Mouse (Mus musculus) erythroblast, embryonic 14.5 days (primary cell): Measurements from ENCODE around the gene Myo18b. TPM values are rescaled to one million over a fixed set of nuclear protein-coding genes. Genes with fewer than 3 reads are reported as not detected.

Source experiments
- H3K27me3 ChIP-seq: 2 replicates; pipeline ENCODE4 v1.6.1; 2012; ENCODE audit warnings: inconsistent platforms; ENCODE audit not compliant: control insufficient read depth
- H3K36me3 ChIP-seq: 2 replicates; pipeline ENCODE4 v1.6.1; 2012; ENCODE audit warnings: mild to moderate bottlenecking, inconsistent platforms; ENCODE audit not compliant: control insufficient read depth
- H3K4me1 ChIP-seq: 2 replicates; pipeline ENCODE4 v1.6.1; 2012; ENCODE audit warnings: inconsistent platforms; ENCODE audit not compliant: control insufficient read depth
- H3K4me3 ChIP-seq: replicated peaks from 2 replicates; pipeline ENCODE3; 2012; ENCODE audit warnings: moderate library complexity, mild to moderate bottlenecking, inconsistent platforms
- H3K9me3 ChIP-seq: 2 replicates; pipeline ENCODE4 v1.6.1; 2012; ENCODE audit warnings: low read length, inconsistent platforms, mixed read lengths; ENCODE audit not compliant: control insufficient read depth
- GATA1 ChIP-seq: IDR thresholded peaks from 2 replicates; pipeline ENCODE4 v1.6.1; 2012; ENCODE audit warnings: low read length, inconsistent platforms, mixed read lengths
- TAL1 ChIP-seq: IDR thresholded peaks from 3 replicates; pipeline ENCODE4 v1.6.1; 2012; ENCODE audit warnings: low read length, inconsistent platforms, mixed read lengths
- polyA plus RNA-seq: library from polyadenylated mRNA; stranded (reverse); fragments of >175 nt; gene quantifications from 2 replicates; pipeline ENCODE4 v1.2.3, GENCODE M21; 2012

The Myo18b gene
- polyA plus RNA-seq, 1 experiment: not detected

GRCm38 (mm10) chr5:112834896-112835295 lies 61.3 kb downstream of the Myo18b start:
- H3K9me3 ChIP-seq: peaks cover 5% of the 10 kb centered on the region

GRCm38 (mm10) chr5:112833866-112834265 lies 62.3 kb downstream of the Myo18b start:
- Histone ChIP-seq H3K4me1 (no peaks in the 10 kb centered on the region), H3K9me3 (peaks cover 5% of the 10 kb centered on the region), H3K27me3 (no peaks in the 10 kb centered on the region), H3K4me3 (no peak overlapping the region), H3K36me3 (no peaks in the 10 kb centered on the region)
- TF ChIP-seq TAL1 (no peak), GATA1 (no peak)

More at GRCm38 (mm10) chr5:112834896-112835295, 61.3 kb downstream of the Myo18b start:
- no peaks in the 10 kb centered on the region for H3K27me3 ChIP-seq
- H3K36me3 ChIP-seq: no peaks in the 10 kb centered on the region
- no peak for TF ChIP-seq GATA1
- no peak for TF ChIP-seq TAL1
- no peak overlapping the region for H3K4me3 ChIP-seq
- H3K4me1 ChIP-seq: no peaks in the 10 kb centered on the region

- H3K36me3 ChIP-seq: no peaks in the 10 kb centered on the region
- no peaks in the 10 kb centered on the region for H3K4me1 ChIP-seq
- no peaks in the 10 kb centered on the region for H3K27me3 ChIP-seq
- TF ChIP-seq TAL1 (no peak), GATA1 (no peak)
- H3K9me3 ChIP-seq: peaks cover 19% of the 10 kb centered on the region
- H3K4me3 ChIP-seq: no peak overlapping the region
These were observed 70.9 kb downstream of the Myo18b start for GRCm38 (mm10) chr5:112825091-112825794.

- Histone ChIP-seq H3K4me3 (no peak overlapping the region), H3K27me3 (no peaks in the 10 kb centered on the region), H3K36me3 (no peaks in the 10 kb centered on the region), H3K4me1 (no peaks in the 10 kb centered on the region), H3K9me3 (peaks cover 20% of the 10 kb centered on the region)
- TF ChIP-seq TAL1 (no peak), GATA1 (no peak)
These were observed 71.8 kb downstream of the Myo18b start for GRCm38 (mm10) chr5:112824376-112824775.

GRCm38 (mm10) chr5:112822426-112822825 lies 73.7 kb downstream of the Myo18b start:
- no peak overlapping the region for H3K4me3 ChIP-seq
- TF ChIP-seq GATA1 (no peak), TAL1 (no peak)
- no peaks in the 10 kb centered on the region for H3K4me1 ChIP-seq
- H3K9me3 ChIP-seq: peaks cover 20% of the 10 kb centered on the region
- H3K36me3 ChIP-seq: no peaks in the 10 kb centered on the region
- H3K27me3 ChIP-seq: no peaks in the 10 kb centered on the region

GRCm38 (mm10) chr5:112815051-112815450 lies 81.1 kb downstream of the Myo18b start:
- Histone ChIP-seq H3K4me3 (no peak overlapping the region), H3K9me3 (peaks cover 26% of the 10 kb centered on the region), H3K27me3 (no peaks in the 10 kb centered on the region), H3K36me3 (no peaks in the 10 kb centered on the region), H3K4me1 (no peaks in the 10 kb centered on the region)
- TF ChIP-seq TAL1 (no peak), GATA1 (no peak)

GRCm38 (mm10) chr5:112807629-112808028 lies 88.5 kb downstream of the Myo18b start:
- Histone ChIP-seq H3K4me1 (no peaks in the 10 kb centered on the region), H3K4me3 (no peak overlapping the region), H3K36me3 (no peaks in the 10 kb centered on the region), H3K9me3 (peaks cover 25% of the 10 kb centered on the region), H3K27me3 (no peaks in the 10 kb centered on the region)
- TF ChIP-seq GATA1: no peak

- Histone ChIP-seq H3K9me3 (peaks cover 28% of the 10 kb centered on the region), H3K4me1 (no peaks in the 10 kb centered on the region), H3K36me3 (no peaks in the 10 kb centered on the region), H3K4me3 (no peak overlapping the region), H3K27me3 (no peaks in the 10 kb centered on the region)
- TF ChIP-seq GATA1 (no peak), TAL1 (no peak)
These were observed 100.1 kb downstream of the Myo18b start for GRCm38 (mm10) chr5:112796086-112796485.

GRCm38 (mm10) chr5:112791792-112792780 lies 104.1 kb downstream of the Myo18b start:
- H3K4me3 ChIP-seq: no peak overlapping the region
- no peaks in the 10 kb centered on the region for H3K27me3 ChIP-seq
- TF ChIP-seq GATA1: no peak
- no peak for TF ChIP-seq TAL1
- H3K36me3 ChIP-seq: no peaks in the 10 kb centered on the region
- H3K4me1 ChIP-seq: no peaks in the 10 kb centered on the region
- peaks cover 54% of the 10 kb centered on the region for H3K9me3 ChIP-seq
